Mouse (Mus musculus) small intestine, adult 2 months (tissue): ENCODE data around the gene Gzmm. TPM values are rescaled to one million over a fixed set of nuclear protein-coding genes. Genes with fewer than 3 reads are reported as not detected.
A peak's percentile ranks its signal among the peaks of the same experiment; 100 is the strongest.

Experiments used
- H3K27ac ChIP-seq: fragments of 200-500 bp; 2 replicates; pipeline ENCODE4 v1.5.1; 2012; ENCODE audit warnings: low read depth, low read length, control low read depth, inconsistent platforms; ENCODE audit not compliant: insufficient read depth
- H3K27me3 ChIP-seq: fragments of 200-500 bp; 2 replicates; pipeline ENCODE4 v1.6.1; 2012; ENCODE audit warnings: mild to moderate bottlenecking, moderate library complexity, low read length, inconsistent platforms; ENCODE audit not compliant: control insufficient read depth, insufficient read depth
- H3K36me3 ChIP-seq: fragments of 200-500 bp; 2 replicates; pipeline ENCODE4 v1.6.1; 2012; ENCODE audit warnings: mild to moderate bottlenecking, low read length, control low read depth, inconsistent platforms; ENCODE audit not compliant: control insufficient read depth, insufficient read depth
- H3K4me1 ChIP-seq: fragments of 200-500 bp; 2 replicates; pipeline ENCODE4 v1.6.1; 2012; ENCODE audit warnings: low read length, inconsistent platforms, mixed read lengths; ENCODE audit not compliant: control insufficient read depth, insufficient read depth, insufficient read length
- H3K4me3 ChIP-seq: fragments of 200-500 bp; 2 replicates; pipeline ENCODE4 v1.5.1; 2012; ENCODE audit warnings: low read depth, mild to moderate bottlenecking, control low read depth, inconsistent platforms, low read length, moderate library complexity
- CTCF ChIP-seq: fragments of 200-500 bp; IDR thresholded peaks from 2 replicates; pipeline ENCODE4 v1.5.1; 2012; ENCODE audit warnings: low read depth, mild to moderate bottlenecking, control low read depth, inconsistent platforms, low read length, moderate library complexity, mixed read lengths; ENCODE audit not compliant: insufficient replicate concordance, insufficient read length; ENCODE audit errors: extremely low read depth
- POLR2A ChIP-seq: fragments of 200-500 bp; IDR thresholded peaks from 2 replicates; pipeline ENCODE4 v1.6.1; 2012; ENCODE audit warnings: low read depth, mild to moderate bottlenecking, control low read depth, inconsistent platforms, low read length, moderate library complexity
- WGBS: fragments of 180-500 bp; shearing (Covaris S2); methylation state at CpG from one replicate; pipeline ENCODE4 v1.1.7; 2018; 5-methylcytosine and 5-hydroxymethylcytosine counted together
- polyA plus RNA-seq: library from polyadenylated mRNA; depleted of rRNA; stranded (reverse); fragments of >200 nt; gene quantifications from 2 replicates; pipeline ENCODE4 v1.2.3, GENCODE M21; 2012

Gene Gzmm
- polyA plus RNA-seq, 1 experiment = 0.52 TPM

DNA sequence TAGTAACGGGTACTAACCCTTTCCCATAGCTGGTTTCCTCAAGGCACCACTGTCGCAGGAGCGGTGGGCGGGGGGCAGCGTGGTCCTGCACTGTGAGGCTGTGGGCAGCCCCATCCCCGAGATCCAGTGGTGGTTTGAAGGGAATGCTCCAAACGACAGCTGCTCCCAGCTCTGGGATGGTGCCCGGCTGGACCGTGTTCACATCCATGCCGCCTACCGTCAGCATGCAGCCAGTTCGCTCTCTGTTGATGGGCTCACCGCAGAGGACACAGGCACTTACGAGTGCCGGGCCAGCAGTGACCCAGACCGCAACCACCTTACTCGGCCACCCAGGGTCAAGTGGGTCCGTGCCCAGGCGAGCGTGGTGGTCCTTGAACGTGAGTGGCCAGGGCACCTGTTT is 19.8 kb downstream of the Gzmm start:
- peaks cover 38% of the 10 kb centered on the region for H3K36me3 ChIP-seq
- H3K27ac ChIP-seq = no peak overlapping the region
- no peak overlapping the region for H3K4me3 ChIP-seq
- peaks cover 35% of the 10 kb centered on the region for H3K4me1 ChIP-seq
- 76% methylated on average over 21 of the region's 21 CpGs for WGBS
- no peaks in the 10 kb centered on the region for H3K27me3 ChIP-seq
- TF ChIP-seq POLR2A (no peak), CTCF (no peak)

DNA sequence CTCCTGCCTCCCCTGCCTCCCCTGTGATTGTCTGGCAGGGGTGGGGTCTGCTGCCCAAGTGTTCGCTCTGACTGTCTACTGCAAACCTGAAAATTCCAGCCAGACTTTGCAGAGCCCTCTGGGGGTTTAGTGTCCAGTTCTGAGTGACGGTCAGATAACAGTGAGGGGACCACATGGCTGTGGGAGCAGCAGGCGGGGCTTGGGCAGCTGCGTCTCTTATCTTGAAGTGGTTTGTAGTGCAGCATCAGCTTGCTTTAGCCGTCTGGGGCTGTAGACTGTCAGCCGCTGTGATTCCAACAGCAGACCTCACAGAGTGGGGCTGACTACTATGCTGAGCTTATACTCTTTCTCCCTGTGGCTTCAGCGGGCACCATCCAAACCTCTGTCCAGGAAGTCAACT is 20.5 kb downstream of the Gzmm start:
- Histone ChIP-seq H3K4me3 (no peak overlapping the region), H3K27ac (no peak overlapping the region), H3K27me3 (no peaks in the 10 kb centered on the region), H3K4me1 (peaks cover 35% of the 10 kb centered on the region), H3K36me3 (peaks cover 38% of the 10 kb centered on the region)
- 44% methylated on average over 7 of the region's 7 CpGs for WGBS
- no peak for TF ChIP-seq CTCF
- TF ChIP-seq POLR2A = no peak

DNA sequence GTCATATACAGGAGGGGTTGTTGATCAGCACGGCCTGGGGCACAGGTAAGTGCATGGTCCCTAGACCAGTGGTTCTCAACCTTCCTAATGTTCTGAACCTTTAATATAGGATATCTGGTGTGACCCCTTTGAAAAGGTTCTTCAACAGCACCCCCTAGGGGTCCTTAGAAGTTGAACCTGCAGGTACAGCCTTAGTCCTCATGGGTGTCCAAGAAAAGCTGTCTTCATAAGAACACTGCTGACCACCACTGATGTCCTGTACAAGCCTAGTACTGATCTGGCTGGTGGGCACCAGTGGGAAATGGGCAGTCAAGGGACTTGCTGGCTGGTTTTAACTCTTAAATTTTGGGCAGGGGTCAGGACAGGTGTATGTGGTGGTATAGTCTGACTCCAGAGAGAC is 23.2 kb downstream of the Gzmm start:
- Histone ChIP-seq H3K4me1 (peaks cover 19% of the 10 kb centered on the region), H3K36me3 (peaks cover 35% of the 10 kb centered on the region), H3K27me3 (peaks cover 10% of the 10 kb centered on the region), H3K27ac (no peak overlapping the region), H3K4me3 (no peak overlapping the region)
- TF ChIP-seq CTCF = peak; percentile 27; the same call in 1 of the 2 replicates
- TF ChIP-seq POLR2A = no peak
- 70% methylated on average over 1 of the region's 1 CpGs for WGBS

DNA sequence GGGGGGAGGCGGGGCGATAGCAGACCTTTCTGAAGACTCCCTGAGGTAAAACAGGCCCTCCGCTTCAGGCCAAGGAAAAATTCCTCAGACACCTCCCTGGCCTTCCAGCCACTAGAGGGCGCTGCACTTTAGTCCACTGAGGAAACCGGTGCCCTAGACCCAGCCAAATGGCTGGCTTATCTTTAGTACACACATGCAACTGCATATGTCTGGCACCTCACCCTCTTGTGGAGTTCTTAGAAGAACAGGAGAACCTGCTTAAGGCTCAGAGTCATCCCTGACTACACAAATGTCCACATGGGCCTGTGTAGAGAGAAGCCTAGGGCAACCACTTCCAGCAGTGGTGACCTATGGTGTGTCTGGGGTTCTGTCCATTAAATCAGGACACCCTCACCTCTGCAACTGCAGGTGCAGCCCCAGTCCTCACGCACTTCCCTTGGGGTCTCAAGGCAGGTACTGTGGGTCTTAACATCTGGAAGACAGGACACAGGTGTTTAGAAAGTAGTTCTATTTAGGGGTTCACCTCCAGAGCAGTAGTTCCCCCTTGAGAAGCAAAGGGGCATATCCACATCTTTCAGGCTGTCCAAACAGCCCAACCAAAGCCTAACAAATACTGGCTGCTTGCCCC is 23.8 kb downstream of the Gzmm start:
- Histone ChIP-seq H3K27ac (no peak overlapping the region), H3K4me1 (peaks cover 19% of the 10 kb centered on the region), H3K4me3 (no peak overlapping the region), H3K36me3 (peaks cover 35% of the 10 kb centered on the region), H3K27me3 (peaks cover 15% of the 10 kb centered on the region)
- 8% methylated on average over 5 of the region's 6 CpGs for WGBS
- TF ChIP-seq CTCF = peak; percentile 77
- no peak for TF ChIP-seq POLR2A

DNA sequence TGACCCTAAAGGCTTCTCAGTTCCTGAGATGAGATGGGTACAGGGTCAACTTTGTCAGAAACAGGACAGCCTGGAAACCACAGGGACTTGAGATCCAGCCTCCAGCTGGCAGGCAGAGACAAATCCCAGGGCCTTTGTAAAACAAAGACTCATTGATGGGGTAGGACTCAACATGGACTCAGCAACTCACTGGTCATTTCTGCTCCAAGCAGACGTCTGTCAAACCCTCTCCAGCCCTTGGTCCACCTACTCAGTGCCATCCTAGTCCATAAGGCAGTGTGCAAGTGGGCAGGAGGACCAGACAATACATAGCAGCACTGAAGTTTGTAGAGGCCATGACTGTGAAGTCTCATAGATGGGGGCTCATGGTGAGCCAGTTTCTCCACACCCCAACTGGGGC is 24.3 kb downstream of the Gzmm start:
- Histone ChIP-seq H3K36me3 (peaks cover 35% of the 10 kb centered on the region), H3K4me3 (no peak overlapping the region), H3K27ac (no peak overlapping the region), H3K27me3 (peaks cover 20% of the 10 kb centered on the region), H3K4me1 (peaks cover 20% of the 10 kb centered on the region)
- TF ChIP-seq POLR2A (no peak), CTCF (no peak)
- 9% methylated on average over 1 of the region's 1 CpGs for WGBS

GRCm38 (mm10) chr10:79714996-79715395 is 26.2 kb downstream of the Gzmm start:
- Histone ChIP-seq H3K27me3 (peaks cover 20% of the 10 kb centered on the region), H3K4me3 (no peak overlapping the region), H3K36me3 (peaks cover 21% of the 10 kb centered on the region), H3K27ac (no peak overlapping the region), H3K4me1 (peaks cover 12% of the 10 kb centered on the region)
- TF ChIP-seq POLR2A = no peak
- TF ChIP-seq CTCF = no peak
- 52% methylated on average over 4 of the region's 4 CpGs for WGBS

DNA sequence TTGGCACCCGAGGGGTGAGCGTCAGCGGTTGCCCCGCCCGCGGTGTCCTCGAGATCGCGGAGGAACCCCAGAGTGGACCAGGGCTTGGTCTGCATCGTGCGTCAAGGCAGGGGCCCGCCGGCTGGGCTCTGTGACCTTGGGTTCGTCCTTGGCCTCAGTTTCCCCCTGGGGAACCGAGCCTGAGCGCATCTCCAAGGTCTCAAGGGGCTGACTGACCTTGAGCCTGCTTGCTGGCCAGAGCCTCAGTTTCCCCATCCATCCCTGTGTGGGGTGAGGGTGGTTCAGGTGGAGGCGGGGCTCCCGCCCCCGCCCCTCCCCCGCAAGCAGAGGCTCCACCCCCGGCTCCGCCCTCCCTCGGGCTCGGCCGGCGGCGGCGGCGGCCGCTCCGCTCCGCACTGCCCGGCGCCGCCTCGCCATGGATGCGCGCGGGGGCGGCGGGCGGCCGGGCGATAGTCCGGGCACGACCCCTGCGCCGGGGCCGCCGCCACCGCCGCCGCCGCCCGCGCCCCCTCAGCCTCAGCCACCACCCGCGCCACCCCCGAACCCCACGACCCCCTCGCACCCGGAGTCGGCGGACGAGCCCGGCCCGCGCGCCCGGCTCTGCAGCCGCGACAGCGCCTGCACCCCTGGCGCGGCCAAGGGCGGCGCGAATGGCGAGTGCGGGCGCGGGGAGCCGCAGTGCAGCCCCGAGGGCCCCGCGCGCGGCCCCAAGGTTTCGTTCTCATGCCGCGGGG is 27.6 kb downstream of the Gzmm start, which contains the start of gene Hcn2:
Hcn2 (plus strand) TSS at position 381 of the 734 bp plus-strand sequence.
- Histone ChIP-seq H3K27me3 (peaks cover 20% of the 10 kb centered on the region), H3K4me1 (peaks cover 12% of the 10 kb centered on the region), H3K27ac (no peak within 1 kb of the TSS), H3K4me3 (peak within 1 kb of the TSS; percentile 71), H3K36me3 (peaks cover 7% of the 10 kb centered on the region)
- no peak for TF ChIP-seq CTCF
- TF ChIP-seq POLR2A = no peak
- WGBS = 3% methylated on average over 90 of the region's 91 CpGs

GRCm38 (mm10) chr10:79716988-79717355 is 28.2 kb downstream of the Gzmm start:
- no peak for TF ChIP-seq POLR2A
- no peak for TF ChIP-seq CTCF
- WGBS = under 1% methylated on average over 44 of the region's 44 CpGs
- Histone ChIP-seq H3K4me3 (peak overlapping the region; percentile 71), H3K27me3 (peaks cover 20% of the 10 kb centered on the region), H3K36me3 (peaks cover 2% of the 10 kb centered on the region; the same call in 1 of the 2 replicates), H3K4me1 (peaks cover 12% of the 10 kb centered on the region), H3K27ac (no peak overlapping the region)
